Mouse (Mus musculus) adrenal gland, adult 10 weeks (tissue): ENCODE data around the gene Gm9044. TPM values are rescaled to one million over a fixed set of nuclear protein-coding genes. Genes with fewer than 3 reads are reported as not detected.

ENCODE experiments used
- polyA plus RNA-seq: library from polyadenylated mRNA; stranded (reverse); fragments of 350-450 nt; fragmentation: Illumina TruSeq; extraction: RNeasy Lipid Tissue Mini Kit (QIAGEN cat#74804); gene quantifications from one replicate; pipeline ENCODE4 v1.2.3, GENCODE M21; 2014; ENCODE audit warnings: low read depth, low replicate concordance

The Gm9044 gene
- polyA plus RNA-seq = not detected

GRCm38 (mm10) chr10:118332308-118332707 lies at the start of gene Gm9044:
TSS of gene Gm9044 (minus strand) at chr10:118332408.

GRCm38 (mm10) chr10:118354005-118354404 lies 21.8 kb upstream of the Gm9044 start, which contains the start of gene Gm9049:
TSS of gene Gm9049 (minus strand) at chr10:118354105.

GRCm38 (mm10) chr10:118348579-118348978 lies 16.4 kb upstream of the Gm9044 start, which contains the start of gene Gm9048:
TSS of gene Gm9048 (minus strand) at chr10:118348679.

GRCm38 (mm10) chr10:118343155-118343554 lies 10.9 kb upstream of the Gm9044 start, which contains the start of gene Gm9046:
TSS of gene Gm9046 (minus strand) at chr10:118343255.

GRCm38 (mm10) chr10:118337731-118338130 lies 5.5 kb upstream of the Gm9044 start, which contains the start of gene Gm9045:
TSS of gene Gm9045 (minus strand) at chr10:118337831.

GRCm38 (mm10) chr10:118326869-118327268 lies 5.3 kb downstream of the Gm9044 start, which contains the start of gene Gm9040:
TSS of gene Gm9040 (minus strand) at chr10:118326969.

GRCm38 (mm10) chr10:118294938-118295337 lies 37.3 kb downstream of the Gm9044 start, which contains the start of gene Iltifb:
TSS of gene Iltifb (minus strand) at chr10:118295038.

Other genes with a start within 250 kb of the Gm9044 start
- 13.7 TPM for gene Mdm1, start 190.6 kb downstream of the Gm9044 start, polyA plus RNA-seq
- gene Il22, start 127.5 kb downstream of the Gm9044 start, polyA plus RNA-seq = not detected
- gene Gm32717, start 91.6 kb downstream of the Gm9044 start, polyA plus RNA-seq = not detected
- not detected for gene Gm32802, start 73.7 kb downstream of the Gm9044 start, polyA plus RNA-seq
- not detected for gene Iltifb, start 37.4 kb downstream of the Gm9044 start, polyA plus RNA-seq
- not detected for gene Gm9040, start 5.4 kb downstream of the Gm9044 start, polyA plus RNA-seq
- not detected for gene Gm9045, start 5.4 kb upstream of the Gm9044 start, polyA plus RNA-seq
- gene Gm9046, start 10.8 kb upstream of the Gm9044 start, polyA plus RNA-seq = not detected
- not detected for gene Gm9048, start 16.3 kb upstream of the Gm9044 start, polyA plus RNA-seq
- not detected for gene Gm9049, start 21.7 kb upstream of the Gm9044 start, polyA plus RNA-seq
- not detected for gene Ifng, start 108.6 kb upstream of the Gm9044 start, polyA plus RNA-seq